Mouse (Mus musculus) ES-E14 (cell line): ENCODE measurements at regions not wholly inside any gene's neighbourhood (a gene's known extent, or its start where the extent isn't known, plus 50 kb on each side); places are given as distances from the start of the nearest gene placed in this dataset.

Experiments used
- DNase-seq: peaks from one replicate; pipeline ENCODE4 v3.0.0-alpha.2; 2013; ENCODE audit warnings: low read depth, low spot score
- H3K27ac ChIP-seq: 2 replicates; pipeline ENCODE4 v1.5.1; 2012; ENCODE audit warnings: low read depth, mild to moderate bottlenecking, low read length, moderate library complexity, mixed read lengths; ENCODE audit not compliant: poor library complexity, insufficient read depth, severe bottlenecking
- H3K36me3 ChIP-seq: 2 replicates; pipeline ENCODE4 v1.6.1; 2012; ENCODE audit warnings: mild to moderate bottlenecking, low read length, moderate library complexity, mixed read lengths; ENCODE audit not compliant: control insufficient read depth, poor library complexity, insufficient read depth, severe bottlenecking
- H3K4me1 ChIP-seq, 2 experiments: fragments of 150-350 bp in 1 of 2; sonication (generic) in 1 of 2; 2 replicates each; pipeline ENCODE4 v1.6.1; 2012; ENCODE audit warnings: low read length in 2 of 2, mild to moderate bottlenecking in 1 of 2, mixed read lengths in 1 of 2; ENCODE audit not compliant: control insufficient read depth in 2 of 2, insufficient read depth in 2 of 2, poor library complexity in 1 of 2
- H3K4me3 ChIP-seq, 2 experiments: fragments of 150-350 bp in 1 of 2; sonication (generic) in 1 of 2; 2 replicates each; pipeline ENCODE4 v1.5.1; 2012; ENCODE audit warnings: low read length in 2 of 2, low read depth in 1 of 2, mild to moderate bottlenecking in 1 of 2, mixed read lengths in 1 of 2; ENCODE audit not compliant: insufficient read depth in 1 of 2, poor library complexity in 1 of 2, severe bottlenecking in 1 of 2
- H3K9ac ChIP-seq: 2 replicates; pipeline ENCODE4 v1.6.1; 2012; ENCODE audit warnings: low read depth, mild to moderate bottlenecking, low read length, mixed read lengths; ENCODE audit not compliant: poor library complexity, insufficient read depth, severe bottlenecking
- H3K9me3 ChIP-seq: fragments of 150-350 bp; sonication (generic); 2 replicates; pipeline ENCODE4 v1.6.1; 2012; ENCODE audit warnings: low read depth, mild to moderate bottlenecking, low read length; ENCODE audit not compliant: control insufficient read depth, insufficient read depth
- CHD2 ChIP-seq: IDR thresholded peaks from 2 replicates; pipeline ENCODE4 v1.6.1; 2014; ENCODE audit warnings: mild to moderate bottlenecking, low read depth, low read length, inconsistent platforms
- HCFC1 ChIP-seq: IDR thresholded peaks from 2 replicates; pipeline ENCODE4 v1.6.1; 2012; ENCODE audit warnings: low read length, inconsistent platforms, borderline replicate concordance; ENCODE audit not compliant: insufficient read depth
- MAFK ChIP-seq: IDR thresholded peaks from 2 replicates; pipeline ENCODE4 v1.6.1; 2014; ENCODE audit warnings: mild to moderate bottlenecking, low read depth, low read length, inconsistent platforms; ENCODE audit not compliant: insufficient read depth
- ZC3H11A ChIP-seq: IDR thresholded peaks from 2 replicates; pipeline ENCODE4 v1.6.1; 2012; ENCODE audit warnings: low read depth, mild to moderate bottlenecking, inconsistent platforms, low read length, borderline replicate concordance
- ZNF384 ChIP-seq: IDR thresholded peaks from 2 replicates; pipeline ENCODE4 v1.6.1; 2012; ENCODE audit warnings: low read depth, low read length, inconsistent platforms
- in situ Hi-C, 2 experiments: fragments of 600-800 bp; cut with MboI; formaldehyde crosslinking; loops; one replicate each; pipeline ENCODE4 v1.15.1; 2025; ENCODE audit warnings: low sequenced_read_pairs in 2 of 2, inconsistent platforms in 1 of 2; ENCODE audit not compliant: unreplicated experiment in 2 of 2

DNA sequence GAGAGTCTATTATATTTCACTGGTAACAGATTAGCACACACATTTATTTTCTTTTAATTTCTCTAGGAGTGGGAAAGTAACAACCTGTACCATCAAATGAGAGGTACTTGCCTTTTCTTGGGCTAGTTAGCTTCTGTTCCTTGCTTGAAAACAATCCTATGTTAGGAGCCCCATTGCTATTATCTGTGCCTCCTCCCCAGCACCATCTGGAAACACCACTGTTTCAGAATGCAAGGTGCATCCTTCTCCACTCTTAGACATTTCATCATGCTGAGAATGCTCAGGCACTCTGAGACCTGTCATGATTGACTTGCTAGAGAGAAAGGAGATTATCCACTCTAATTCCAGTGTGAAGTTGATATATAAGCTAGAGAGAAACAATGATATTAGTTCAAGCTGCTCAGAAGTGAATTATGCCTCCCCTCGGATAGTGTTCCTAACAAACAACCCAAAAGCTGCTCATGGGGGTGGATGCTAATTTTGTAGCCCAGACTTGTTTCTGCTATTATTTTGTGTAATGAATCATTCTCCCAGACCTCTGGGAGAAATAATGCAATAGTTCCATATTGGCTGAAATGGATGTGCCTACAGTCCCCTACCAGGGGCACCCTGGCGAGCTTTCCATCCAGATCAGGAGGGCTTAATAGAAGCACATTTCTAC is 119.0 kb upstream of the Cttnbp2 start:
- Histone ChIP-seq H3K27ac (no peak overlapping the region), H3K9ac (no peak overlapping the region), H3K4me3 (no peak overlapping the region), H3K4me1 (no peaks in the 10 kb centered on the region), H3K9me3 (no peaks in the 10 kb centered on the region), H3K36me3 (no peaks in the 10 kb centered on the region)
- no peak for TF ChIP-seq HCFC1
- TF ChIP-seq ZC3H11A: no peak
- TF ChIP-seq CHD2: no peak
- no peak for TF ChIP-seq MAFK
- TF ChIP-seq ZNF384: no peak
- no peak for DNase-seq
- in situ Hi-C loops: no loop called here

DNA sequence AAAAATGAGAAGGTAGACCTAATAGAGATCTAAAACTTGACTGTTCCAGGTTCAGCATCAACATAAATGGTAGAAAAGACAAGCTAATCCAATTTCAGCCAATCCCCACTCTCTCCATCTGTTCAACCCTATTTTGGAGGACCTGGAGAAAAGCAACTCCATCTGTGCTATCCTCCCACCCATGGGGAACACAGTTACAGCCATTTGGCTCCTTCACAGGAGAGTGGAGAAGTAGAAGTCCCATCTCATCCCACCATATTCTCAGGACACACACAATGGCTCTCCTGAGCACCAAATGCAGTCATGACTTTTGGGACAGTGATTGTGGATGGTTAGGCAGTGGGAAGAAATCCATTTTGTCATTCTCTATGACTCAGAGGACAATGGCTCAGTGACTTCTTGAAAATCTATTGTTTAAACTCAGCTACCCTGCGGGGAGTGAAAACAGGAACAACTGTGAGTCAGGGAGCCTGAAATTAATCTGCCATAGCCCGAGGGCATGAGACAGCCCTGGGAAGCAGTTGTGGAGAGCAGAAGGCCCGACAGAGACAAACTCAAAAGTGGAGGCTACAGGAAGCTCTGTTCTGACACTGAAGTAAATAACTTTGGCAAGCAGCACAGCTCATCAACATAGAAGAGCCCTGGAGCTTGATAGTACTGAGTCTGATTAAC is 125.2 kb upstream of the Cttnbp2 start:
- Histone ChIP-seq H3K36me3 (no peaks in the 10 kb centered on the region), H3K9me3 (no peaks in the 10 kb centered on the region), H3K4me3 (no peak overlapping the region), H3K27ac (no peak overlapping the region), H3K9ac (no peak overlapping the region), H3K4me1 (no peaks in the 10 kb centered on the region)
- no peak for TF ChIP-seq CHD2
- TF ChIP-seq HCFC1: no peak
- no peak for TF ChIP-seq ZNF384
- no peak for TF ChIP-seq MAFK
- TF ChIP-seq ZC3H11A: no peak
- in situ Hi-C loops: no loop called here
- DNase-seq: no peak

GRCm38 (mm10) chr6:18648898-18649591 is 134.4 kb upstream of the Cttnbp2 start:
- in situ Hi-C loops: no loop called here

GRCm38 (mm10) chr6:18651319-18651718 is 136.7 kb upstream of the Cttnbp2 start:
- DNase-seq: peak; percentile 15
- Histone ChIP-seq H3K4me1 (no peaks in the 10 kb centered on the region), H3K36me3 (no peaks in the 10 kb centered on the region), H3K9me3 (no peaks in the 10 kb centered on the region), H3K9ac (no peak overlapping the region), H3K27ac (no peak overlapping the region), H3K4me3 (no peak overlapping the region)
- TF ChIP-seq ZNF384: no peak
- peak; percentile 65; the same call in 1 of the 2 replicates for TF ChIP-seq MAFK
- no peak for TF ChIP-seq ZC3H11A
- TF ChIP-seq HCFC1: no peak
- no peak for TF ChIP-seq CHD2
- in situ Hi-C loops: no loop called here

More at GRCm38 (mm10) chr6:18648898-18649591, 134.4 kb upstream of the Cttnbp2 start:
- Histone ChIP-seq H3K4me1 (no peaks in the 10 kb centered on the region), H3K9me3 (no peaks in the 10 kb centered on the region), H3K9ac (no peak overlapping the region), H3K4me3 (no peak overlapping the region), H3K36me3 (no peaks in the 10 kb centered on the region), H3K27ac (no peak overlapping the region)
- DNase-seq: no peak
- no peak for TF ChIP-seq ZNF384
- TF ChIP-seq MAFK: no peak
- TF ChIP-seq ZC3H11A: no peak
- TF ChIP-seq HCFC1: no peak
- TF ChIP-seq CHD2: no peak
